Mouse (Mus musculus) liver, postnatal 0 days (tissue): ENCODE measurements around the gene Dxo.

Experiments
- CTCF ChIP-seq: sonication (generic); IDR thresholded peaks from 2 replicates; pipeline ENCODE4 v1.5.1; 2016; ENCODE audit warnings: antibody characterized with exemption, low read depth
- EP300 ChIP-seq: IDR thresholded peaks from 2 replicates; pipeline ENCODE4 v1.6.1; 2016; ENCODE audit warnings: antibody characterized with exemption, low read depth, mild to moderate bottlenecking

GRCm38 (mm10) chr17:34808599-34809205 lies 28.1 kb upstream of the Dxo start:
- TF ChIP-seq EP300 (peak; percentile 75; the same call in 1 of the 2 replicates), CTCF (no peak)
